Mouse (Mus musculus): Measurements from ENCODE around the gene Commd1. TPM values are rescaled to one million over a fixed set of nuclear protein-coding genes. Genes with fewer than 3 reads are reported as not detected.

Commd1 gene
- polyA plus RNA-seq, 1 experiment from 2014 or later: 245 TPM

GRCm38 (mm10) chr11:22969486-22969885, 12.7 kb downstream of the Commd1 start:
- peaks cover 11% of the 10 kb centered on the region; the same call in 1 of the 2 replicates for H3K9me3 ChIP-seq
- ATAC-seq (ENCODE audit: low FRiP score, low read depth): no peak

DNA sequence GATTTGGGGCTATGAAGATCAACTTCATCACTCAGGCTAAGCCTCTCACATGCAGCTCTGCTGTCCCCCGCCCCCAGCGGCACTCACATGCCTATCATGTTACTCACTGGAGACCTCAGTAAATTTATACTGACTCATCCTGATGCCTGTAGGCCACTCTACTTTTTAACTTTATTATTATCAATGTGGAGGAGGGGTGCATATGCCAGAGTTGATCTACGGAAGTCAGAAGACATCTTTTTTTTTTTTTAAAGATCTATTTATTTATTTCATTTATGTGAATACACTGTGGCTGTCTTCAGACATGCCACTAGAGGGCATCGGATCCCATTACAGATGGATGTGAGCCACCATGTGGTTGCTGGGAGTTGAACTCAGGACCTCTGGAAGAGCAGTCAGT, 16.7 kb downstream of the Commd1 start:
- no peak overlapping the region for H3K9ac ChIP-seq
- ATAC-seq (ENCODE audit: low FRiP score, low read depth): no peak
- H3K4me1 ChIP-seq (replicated peaks): no peaks in the 10 kb centered on the region
- H3K4me2 ChIP-seq: no peak overlapping the region
- H3K9me3 ChIP-seq: no peaks in the 10 kb centered on the region
- no peak overlapping the region for H3K4me3 ChIP-seq
- H3K36me3 ChIP-seq: no peaks in the 10 kb centered on the region
- 88% methylated on average over 4 of the region's 4 CpGs for WGBS
- H3K27me3 ChIP-seq: no peaks in the 10 kb centered on the region
- H3K27ac ChIP-seq (replicated peaks): no peak overlapping the region

More at GRCm38 (mm10) chr11:22969486-22969885, 12.7 kb downstream of the Commd1 start:
- H3K4me1 ChIP-seq (replicated peaks): peaks cover 8% of the 10 kb centered on the region
- H3K4me2 ChIP-seq: no peak overlapping the region
- H3K27ac ChIP-seq (replicated peaks): no peak overlapping the region
- H3K27me3 ChIP-seq: no peaks in the 10 kb centered on the region
- H3K9ac ChIP-seq: no peak overlapping the region
- no peak overlapping the region for H3K4me3 ChIP-seq
- H3K36me3 ChIP-seq: peaks cover 9% of the 10 kb centered on the region; the same call in 1 of the 2 replicates
- 67% methylated on average over 6 of the region's 6 CpGs for WGBS

DNA sequence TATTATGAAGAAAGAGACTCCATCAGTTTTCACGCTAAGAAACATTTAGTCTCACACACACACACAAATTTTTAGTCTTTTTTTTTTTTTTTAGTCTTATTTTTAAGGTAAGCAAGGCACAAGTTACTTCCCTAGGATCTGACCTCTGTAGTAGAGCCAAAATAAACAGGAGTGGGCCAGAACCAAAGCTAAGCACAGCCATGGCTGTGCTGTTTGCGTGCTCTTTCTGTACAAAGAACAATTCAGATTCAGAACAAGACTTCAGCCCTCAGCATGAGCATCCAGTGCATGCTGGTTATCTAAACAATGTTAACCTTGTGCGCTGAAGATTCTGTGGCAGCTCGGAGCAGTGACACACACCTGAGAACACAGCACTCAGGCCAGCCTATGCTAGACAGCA, 17.8 kb downstream of the Commd1 start:
- 73% methylated on average over 4 of the region's 4 CpGs for WGBS

DNA sequence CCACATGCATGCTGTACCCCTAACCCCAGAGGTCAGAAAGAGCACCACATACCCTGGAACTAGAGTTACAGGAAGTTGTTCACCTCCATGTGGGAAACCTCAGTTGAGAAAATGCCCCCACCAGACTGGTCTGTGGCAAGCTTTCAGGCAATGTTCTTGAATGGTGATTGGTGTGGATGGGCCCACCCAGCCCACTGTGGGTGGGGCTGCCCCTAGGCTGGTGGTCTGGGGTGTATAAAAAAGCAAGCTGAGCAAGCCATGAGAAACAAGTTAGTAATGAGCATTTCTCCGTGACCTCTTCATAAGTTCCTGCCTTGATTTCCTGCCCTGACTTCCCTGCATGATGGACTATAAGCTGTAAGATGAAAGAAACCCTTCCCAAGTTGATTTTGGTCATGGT, 20.1 kb downstream of the Commd1 start:
- WGBS: 88% methylated on average over 1 of the region's 1 CpGs
- H3K4me1 ChIP-seq (replicated peaks): no peaks in the 10 kb centered on the region
- H3K27ac ChIP-seq (replicated peaks): no peak overlapping the region
- ATAC-seq (ENCODE audit: low FRiP score, low read depth): no peak
- H3K9ac ChIP-seq: no peak overlapping the region
- H3K4me2 ChIP-seq: no peak overlapping the region
- no peaks in the 10 kb centered on the region for H3K27me3 ChIP-seq
- H3K9me3 ChIP-seq: no peaks in the 10 kb centered on the region
- H3K4me3 ChIP-seq: no peak overlapping the region
- H3K36me3 ChIP-seq: no peaks in the 10 kb centered on the region

More for the DNA sequence above, 17.8 kb downstream of the Commd1 start:
- Histone ChIP-seq H3K9me3 (no peaks in the 10 kb centered on the region), H3K4me3 (no peak overlapping the region), H3K4me2 (no peak overlapping the region), H3K9ac (no peak overlapping the region), H3K4me1 (replicated peaks) (no peaks in the 10 kb centered on the region), H3K36me3 (no peaks in the 10 kb centered on the region), H3K27me3 (no peaks in the 10 kb centered on the region), H3K27ac (replicated peaks) (no peak overlapping the region)
- ATAC-seq (ENCODE audit: low FRiP score, low read depth): no peak

DNA sequence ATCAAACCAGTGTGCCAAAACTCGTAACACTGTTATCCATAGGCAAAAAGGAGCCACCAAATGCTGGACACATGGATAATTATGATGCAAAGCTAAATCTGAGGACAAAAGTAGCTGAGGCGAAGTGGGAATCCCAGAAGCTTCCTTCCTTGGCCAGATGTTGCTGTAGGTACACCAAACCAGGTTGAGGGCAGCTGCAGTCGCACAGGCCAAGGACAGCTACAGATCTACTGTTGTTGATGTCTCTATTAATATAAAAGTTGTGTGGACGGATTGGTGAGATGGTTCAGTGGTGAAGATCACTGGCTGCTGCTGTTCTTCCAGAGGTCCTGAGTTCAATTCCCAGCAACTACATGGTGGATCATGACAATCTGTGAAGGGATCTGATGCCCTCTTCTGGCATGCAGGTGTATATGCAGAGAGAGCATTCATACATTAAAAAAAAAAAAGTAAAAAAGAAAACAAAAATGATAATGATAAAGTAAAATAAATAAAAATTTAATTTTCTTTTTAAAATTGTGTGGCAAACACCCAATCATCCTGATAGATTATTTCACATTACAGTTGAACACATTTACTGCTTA, 24.3 kb downstream of the Commd1 start:
- Histone ChIP-seq H3K4me1 (replicated peaks) (no peaks in the 10 kb centered on the region), H3K9me3 (no peaks in the 10 kb centered on the region), H3K4me3 (no peak overlapping the region), H3K9ac (no peak overlapping the region), H3K4me2 (no peak overlapping the region), H3K36me3 (no peaks in the 10 kb centered on the region), H3K27ac (replicated peaks) (no peak overlapping the region), H3K27me3 (no peaks in the 10 kb centered on the region)
- no peak for ATAC-seq (ENCODE audit: low FRiP score, low read depth)
- 95% methylated on average over 4 of the region's 4 CpGs for WGBS

- Histone ChIP-seq H3K4me1 (replicated peaks) (no peaks in the 10 kb centered on the region), H3K9me3 (no peaks in the 10 kb centered on the region), H3K27ac (replicated peaks) (no peak overlapping the region), H3K36me3 (no peaks in the 10 kb centered on the region), H3K4me3 (no peak overlapping the region), H3K9ac (no peak overlapping the region), H3K4me2 (no peak overlapping the region), H3K27me3 (no peaks in the 10 kb centered on the region)
- WGBS: 77% methylated on average over 4 of the region's 4 CpGs
- no peak for ATAC-seq (ENCODE audit: low FRiP score, low read depth)
Observed at GRCm38 (mm10) chr11:22956830-22957229, 25.4 kb downstream of the Commd1 start.

DNA sequence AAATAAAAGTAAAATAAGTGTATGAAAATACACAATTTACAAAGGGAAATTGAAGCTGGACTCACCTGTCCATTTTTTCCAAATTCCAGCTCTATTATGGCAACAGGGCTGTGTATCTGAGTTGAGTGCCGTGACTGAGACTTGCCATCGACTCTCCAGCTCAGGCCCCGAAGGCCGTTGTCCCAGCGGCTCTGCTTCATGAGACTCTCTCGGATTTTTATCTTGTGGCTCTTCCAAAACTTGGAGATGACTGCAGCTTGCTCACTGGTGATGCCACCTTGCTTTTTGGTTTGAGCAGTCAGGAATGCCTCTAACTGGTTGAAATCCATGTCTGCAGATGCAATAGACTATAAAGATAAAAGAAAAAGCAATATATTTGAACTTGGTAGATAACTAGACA, 25.8 kb downstream of the Commd1 start:
- Histone ChIP-seq H3K4me2 (no peak overlapping the region), H3K4me3 (no peak overlapping the region), H3K9me3 (no peaks in the 10 kb centered on the region), H3K9ac (no peak overlapping the region), H3K27me3 (no peaks in the 10 kb centered on the region), H3K36me3 (no peaks in the 10 kb centered on the region), H3K4me1 (replicated peaks) (no peaks in the 10 kb centered on the region), H3K27ac (replicated peaks) (no peak overlapping the region)
- 94% methylated on average over 6 of the region's 6 CpGs for WGBS
- ATAC-seq (ENCODE audit: low FRiP score, low read depth): no peak

GRCm38 (mm10) chr11:22952668-22953067, 29.5 kb downstream of the Commd1 start:
- Histone ChIP-seq H3K9ac (no peak overlapping the region), H3K4me3 (no peak overlapping the region), H3K9me3 (no peaks in the 10 kb centered on the region), H3K4me1 (replicated peaks) (no peaks in the 10 kb centered on the region), H3K27me3 (no peaks in the 10 kb centered on the region), H3K4me2 (no peak overlapping the region), H3K27ac (replicated peaks) (no peak overlapping the region), H3K36me3 (no peaks in the 10 kb centered on the region)
- ATAC-seq (ENCODE audit: low FRiP score, low read depth): no peak
- WGBS: 89% methylated on average over 7 of the region's 7 CpGs

GRCm38 (mm10) chr11:22950131-22950530, 32.1 kb downstream of the Commd1 start:
- no peak for ATAC-seq (ENCODE audit: low FRiP score, low read depth)
- WGBS: 87% methylated on average over 6 of the region's 6 CpGs
- no peak overlapping the region for H3K4me2 ChIP-seq

DNA sequence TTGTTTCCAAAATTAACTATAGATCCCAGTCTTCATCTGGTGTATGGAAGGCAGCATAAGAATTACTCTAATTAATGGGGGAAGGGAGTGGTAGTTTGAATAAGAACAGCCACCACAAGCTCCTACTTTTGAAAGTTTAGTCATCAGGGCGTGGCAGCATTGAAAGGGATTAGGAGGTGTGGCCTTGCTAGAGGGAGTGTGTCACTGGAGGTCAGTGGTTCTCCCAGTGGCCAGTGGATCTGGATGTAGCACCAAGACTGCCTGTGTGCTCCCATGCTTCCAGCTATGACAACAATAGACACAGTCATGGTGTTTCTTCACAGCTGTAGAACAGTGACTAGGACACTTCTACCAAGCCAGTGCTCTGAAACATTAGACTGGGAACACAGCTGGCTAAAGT, 33.1 kb downstream of the Commd1 start:
- ATAC-seq (ENCODE audit: low FRiP score, low read depth): no peak
- no peak overlapping the region for H3K4me2 ChIP-seq
- 86% methylated on average over 1 of the region's 1 CpGs for WGBS

More at GRCm38 (mm10) chr11:22950131-22950530, 32.1 kb downstream of the Commd1 start:
- Histone ChIP-seq H3K9ac (no peak overlapping the region), H3K4me1 (replicated peaks) (no peaks in the 10 kb centered on the region), H3K4me3 (no peak overlapping the region), H3K9me3 (no peaks in the 10 kb centered on the region), H3K27ac (replicated peaks) (no peak overlapping the region), H3K27me3 (no peaks in the 10 kb centered on the region), H3K36me3 (no peaks in the 10 kb centered on the region)

GRCm38 (mm10) chr11:22938983-22939382, 43.2 kb downstream of the Commd1 start:
- no peak for ATAC-seq (ENCODE audit: low FRiP score, low read depth)
- Histone ChIP-seq H3K27me3 (no peaks in the 10 kb centered on the region), H3K4me3 (no peak overlapping the region), H3K27ac (replicated peaks) (no peak overlapping the region), H3K4me2 (no peak overlapping the region), H3K4me1 (replicated peaks) (no peaks in the 10 kb centered on the region), H3K9ac (no peak overlapping the region), H3K9me3 (no peaks in the 10 kb centered on the region), H3K36me3 (no peaks in the 10 kb centered on the region)
- 84% methylated on average over 2 of the region's 2 CpGs for WGBS

More for the DNA sequence above, 33.1 kb downstream of the Commd1 start:
- Histone ChIP-seq H3K27me3 (no peaks in the 10 kb centered on the region), H3K9me3 (no peaks in the 10 kb centered on the region), H3K9ac (no peak overlapping the region), H3K4me3 (no peak overlapping the region), H3K27ac (replicated peaks) (no peak overlapping the region), H3K4me1 (replicated peaks) (no peaks in the 10 kb centered on the region), H3K36me3 (no peaks in the 10 kb centered on the region)

DNA sequence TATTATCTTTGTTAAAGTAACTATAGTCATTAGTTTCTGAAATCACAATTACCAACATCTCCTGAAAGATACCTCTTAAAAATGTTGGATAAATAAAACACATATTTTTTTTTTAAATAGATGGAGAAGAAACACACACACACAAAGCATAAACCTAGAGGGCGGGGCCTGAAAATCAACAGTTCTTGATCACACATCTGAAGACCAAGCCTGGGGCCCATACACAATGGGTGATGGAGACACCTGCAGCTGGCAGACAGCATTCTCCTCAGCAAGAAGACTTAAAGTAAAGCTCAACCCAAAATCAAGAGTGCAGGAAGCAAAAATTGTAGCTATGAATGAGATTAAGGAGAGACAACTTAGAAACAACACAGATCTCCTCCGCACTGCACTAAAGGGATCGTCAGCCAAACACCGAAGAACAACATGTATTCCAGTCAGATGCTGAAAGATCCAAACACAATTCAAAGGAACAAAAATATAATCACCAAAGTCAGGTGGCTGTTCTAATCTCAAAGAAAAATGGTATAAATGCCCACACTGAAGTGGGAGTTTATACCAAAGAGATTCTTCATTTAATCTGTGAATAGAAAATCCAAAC, 44.4 kb downstream of the Commd1 start:
- WGBS: 94% methylated on average over 4 of the region's 4 CpGs
- no peak for ATAC-seq (ENCODE audit: low FRiP score, low read depth)
- no peaks in the 10 kb centered on the region for H3K27me3 ChIP-seq
- no peaks in the 10 kb centered on the region for H3K4me1 ChIP-seq (replicated peaks)
- no peaks in the 10 kb centered on the region for H3K9me3 ChIP-seq
- H3K36me3 ChIP-seq: no peaks in the 10 kb centered on the region
- H3K27ac ChIP-seq (replicated peaks): no peak overlapping the region
- H3K4me3 ChIP-seq: no peak overlapping the region
- H3K9ac ChIP-seq: no peak overlapping the region
- no peak overlapping the region for H3K4me2 ChIP-seq

Data from hindbrain, embryonic 15.5 days (tissue).